Mouse (Mus musculus): Measurements from ENCODE around the gene Churc1.
"Not testable (repeated sequence)": the region's sequence is repeated elsewhere in the genome, so short reads cannot be mapped to it uniquely, and the experiment has no call there.

Churc1 gene

GRCm38 (mm10) chr12:76765354-76765851 lies at the start of gene Churc1, which contains the start of gene Fntb:
Churc1 (plus strand) TSS chr12:76765538.
Fntb (plus strand) TSS chr12:76765589.
- DNase-seq: peak; percentile 94

- DNase-seq: no peak
Measured at GRCm38 (mm10) chr12:76718384-76718783, 47.0 kb upstream of the Churc1 start.

GRCm38 (mm10) chr12:76720572-76720971 lies 44.8 kb upstream of the Churc1 start:
- DNase-seq: no peak

GRCm38 (mm10) chr12:76722026-76722425 lies 43.3 kb upstream of the Churc1 start:
- no peak for DNase-seq

GRCm38 (mm10) chr12:76727955-76728354 lies 37.4 kb upstream of the Churc1 start:
- DNase-seq: no peak

GRCm38 (mm10) chr12:76750866-76751459 lies 14.4 kb upstream of the Churc1 start:
- DNase-seq: no peak

GRCm38 (mm10) chr12:76752652-76753318 lies 12.6 kb upstream of the Churc1 start:
- peak; percentile 63 for DNase-seq

- DNase-seq: no peak
Measured at GRCm38 (mm10) chr12:76765901-76766630, 728 bp downstream of the Churc1 start.

GRCm38 (mm10) chr12:76770841-76771500 lies 5.6 kb downstream of the Churc1 start:
- DNase-seq: no peak

GRCm38 (mm10) chr12:76771540-76771939 lies 6.2 kb downstream of the Churc1 start:
- no peak for DNase-seq

- DNase-seq: no peak
Measured at GRCm38 (mm10) chr12:76774652-76775051, 9.3 kb downstream of the Churc1 start.

GRCm38 (mm10) chr12:76775132-76775531 lies 9.8 kb downstream of the Churc1 start:
- no peak for DNase-seq

GRCm38 (mm10) chr12:76776898-76777297 lies 11.6 kb downstream of the Churc1 start:
- no peak for DNase-seq

- DNase-seq: no peak
Measured at GRCm38 (mm10) chr12:76777845-76778244, 12.5 kb downstream of the Churc1 start.

GRCm38 (mm10) chr12:76778305-76779083 lies 13.2 kb downstream of the Churc1 start:
- DNase-seq: no peak

- DNase-seq: no peak
Measured at GRCm38 (mm10) chr12:76779951-76780350, 14.6 kb downstream of the Churc1 start.

GRCm38 (mm10) chr12:76780639-76781468 lies 15.5 kb downstream of the Churc1 start:
- no peak for DNase-seq

GRCm38 (mm10) chr12:76784056-76784619 lies 18.8 kb downstream of the Churc1 start:
- DNase-seq: no peak

GRCm38 (mm10) chr12:76790446-76791084 lies 25.2 kb downstream of the Churc1 start:
- DNase-seq: no peak

GRCm38 (mm10) chr12:76792540-76792939 lies 27.2 kb downstream of the Churc1 start:
- DNase-seq: not testable (repeated sequence)

All from kidney, adult 9 months (tissue).